Mouse (Mus musculus): ENCODE results near the gene Shroom4. TPM values are rescaled to one million over a fixed set of nuclear protein-coding genes. Genes with fewer than 3 reads are reported as not detected.
A peak's percentile ranks its signal among the peaks of the same experiment; 100 is the strongest.

The Shroom4 gene
- polyA plus RNA-seq, 1 experiment from 2014 or later: 0.76 TPM

DNA sequence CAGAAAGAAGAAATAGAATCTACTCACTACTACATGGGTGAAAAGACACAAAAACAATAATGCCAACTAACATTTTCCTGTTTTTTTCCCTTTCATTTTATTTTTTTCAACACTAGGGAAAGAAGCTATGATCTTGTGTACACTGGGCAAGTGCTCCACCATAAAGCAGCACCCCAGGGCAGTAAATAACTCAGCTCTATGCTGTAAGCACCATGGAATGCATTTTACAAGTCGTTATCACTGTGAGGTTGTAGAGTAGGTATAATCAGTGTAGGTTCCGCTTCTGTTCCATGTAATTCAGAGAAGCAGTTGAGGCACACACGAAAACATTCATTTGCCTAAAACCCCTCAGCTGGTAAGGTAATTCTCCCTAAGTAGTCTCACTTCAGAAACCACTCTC lies 194.5 kb downstream of the Shroom4 start:
- Histone ChIP-seq H3K4me3 (ENCODE audit: low read depth, low read length) (no peak overlapping the region), H3K9ac (ENCODE audit: low read length) (no peak overlapping the region), H3K36me3 (ENCODE audit: control insufficient read depth, insufficient read depth, low read length) (no peaks in the 10 kb centered on the region), H3K27ac (replicated peaks) (no peak overlapping the region), H3K9me3 (ENCODE audit: control insufficient read depth, low read length) (no peaks in the 10 kb centered on the region), H3K4me1 (replicated peaks; ENCODE audit: control insufficient read depth, insufficient read depth) (no peaks in the 10 kb centered on the region), H3K27me3 (ENCODE audit: control insufficient read depth, insufficient read depth, low read length) (no peaks in the 10 kb centered on the region), H3K4me2 (replicated peaks; ENCODE audit: low read depth) (no peak overlapping the region)
- ATAC-seq (ENCODE audit: low FRiP score, low TSS enrichment): no peak
- WGBS: 80% methylated on average over 3 of the region's 3 CpGs
- no peak for TF ChIP-seq CTCF (IDR thresholded peaks at IDR 0.05; ENCODE audit: low read depth)
- no peak for TF ChIP-seq EP300 (optimal IDR thresholded peaks at IDR 0.05)
- DNase-seq (ENCODE audit: low spot score): no peak

- H3K36me3 ChIP-seq (ENCODE audit: control insufficient read depth, insufficient read depth, low read length): no peaks in the 10 kb centered on the region
- no peak overlapping the region for H3K27ac ChIP-seq (replicated peaks)
- no peak for ATAC-seq (ENCODE audit: low FRiP score, low TSS enrichment)
- H3K4me3 ChIP-seq (ENCODE audit: low read depth, low read length): no peak overlapping the region
- H3K9ac ChIP-seq (ENCODE audit: low read length): no peak overlapping the region
- no peaks in the 10 kb centered on the region for H3K4me1 ChIP-seq (replicated peaks; ENCODE audit: control insufficient read depth, insufficient read depth)
- WGBS: 4% methylated on average over 2 of the region's 2 CpGs
- no peaks in the 10 kb centered on the region for H3K27me3 ChIP-seq (ENCODE audit: control insufficient read depth, insufficient read depth, low read length)
- no peaks in the 10 kb centered on the region for H3K9me3 ChIP-seq (ENCODE audit: control insufficient read depth, low read length)
- DNase-seq (ENCODE audit: low spot score): peak; percentile 13
- H3K4me2 ChIP-seq (replicated peaks; ENCODE audit: low read depth): no peak overlapping the region
- TF ChIP-seq CTCF (IDR thresholded peaks at IDR 0.05; ENCODE audit: low read depth) (peak; percentile 64), EP300 (optimal IDR thresholded peaks at IDR 0.05) (no peak)
These were observed 254.4 kb downstream of the Shroom4 start for GRCm38 (mm10) chrX:6654024-6654423.

DNA sequence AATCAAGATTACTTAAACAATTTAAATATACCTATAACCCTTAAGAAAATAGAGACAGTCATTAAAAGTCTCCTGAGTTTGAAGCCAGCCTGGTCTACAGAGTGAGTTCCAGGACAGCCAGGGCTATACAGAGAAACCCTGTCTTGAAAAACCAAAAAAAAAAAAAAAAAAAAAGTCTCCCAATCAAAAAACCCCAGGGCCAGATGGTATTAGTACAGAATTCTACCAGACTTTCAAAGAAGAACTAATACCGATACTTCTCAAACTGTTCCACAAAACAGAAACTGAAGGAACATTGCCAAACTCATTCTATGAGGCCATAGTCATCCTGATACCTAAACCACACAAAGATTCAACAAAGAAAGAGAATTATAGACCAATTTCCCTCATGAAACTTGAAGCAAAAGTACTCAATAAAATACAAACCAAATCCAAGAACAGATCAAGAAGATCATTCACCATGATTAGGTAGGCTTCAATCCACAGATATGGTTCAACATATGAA lies 259.2 kb downstream of the Shroom4 start:
- DNase-seq (ENCODE audit: low spot score) (no peak), ATAC-seq (ENCODE audit: low FRiP score, low TSS enrichment) (no peak)
- Histone ChIP-seq H3K9ac (ENCODE audit: low read length) (no peak overlapping the region), H3K27ac (replicated peaks) (no peak overlapping the region), H3K27me3 (ENCODE audit: control insufficient read depth, insufficient read depth, low read length) (no peaks in the 10 kb centered on the region), H3K4me1 (replicated peaks; ENCODE audit: control insufficient read depth, insufficient read depth) (no peaks in the 10 kb centered on the region), H3K9me3 (ENCODE audit: control insufficient read depth, low read length) (no peaks in the 10 kb centered on the region), H3K4me3 (ENCODE audit: low read depth, low read length) (no peak overlapping the region), H3K36me3 (ENCODE audit: control insufficient read depth, insufficient read depth, low read length) (no peaks in the 10 kb centered on the region), H3K4me2 (replicated peaks; ENCODE audit: low read depth) (no peak overlapping the region)
- no peak for TF ChIP-seq CTCF (IDR thresholded peaks at IDR 0.05; ENCODE audit: low read depth)
- TF ChIP-seq EP300 (optimal IDR thresholded peaks at IDR 0.05): no peak
- 90% methylated on average over 1 of the region's 1 CpGs for WGBS

Other genes with a start within 250 kb of the Shroom4 start
- gene Nudt10, start 226.8 kb upstream of the Shroom4 start, polyA plus RNA-seq (2015; fragmentation: Nextera tagmentation; extraction: Ambion mirVana): 2.1 and 2.6 TPM in 2 replicates
- gene Bmp15, start 79.1 kb upstream of the Shroom4 start, polyA plus RNA-seq (2015; fragmentation: Nextera tagmentation; extraction: Ambion mirVana): 0.04 TPM in 1 of 2 replicates, not detected in the other